Mouse (Mus musculus): ENCODE data around the gene Gm11985. TPM values are rescaled to one million over a fixed set of nuclear protein-coding genes. Genes with fewer than 3 reads are reported as not detected.
A peak's percentile ranks its signal among the peaks of the same experiment; 100 is the strongest.

The Gm11985 gene
- polyA plus RNA-seq (2015; fragmentation: Nextera tagmentation; extraction: Ambion mirVana) = not detected in 2 replicates

DNA sequence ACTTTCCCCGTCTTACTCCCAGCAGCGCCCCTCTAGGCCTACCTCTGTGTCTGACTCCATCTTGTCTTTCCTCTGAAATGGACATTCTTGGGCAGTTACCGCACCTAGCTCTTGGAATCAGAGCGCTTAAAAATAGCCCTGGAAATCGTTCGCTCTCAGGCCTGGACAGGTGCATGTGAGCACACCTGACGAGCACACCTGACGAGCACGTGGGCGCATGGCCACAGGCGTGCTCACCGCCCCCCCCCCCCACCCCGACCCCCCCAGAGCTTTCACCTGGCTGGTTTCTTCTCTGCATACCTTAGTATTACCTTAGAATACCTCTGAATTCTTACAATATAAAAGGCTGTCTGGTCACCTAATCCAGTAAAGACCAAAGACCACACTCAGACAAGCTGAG, at the start of gene Gm11985:
Gene Gm11985 (minus strand): TSS at position 101 of the 400 bp plus-strand sequence.
- no peaks in the 10 kb centered on the region for H3K9me3 ChIP-seq (replicated peaks; ENCODE audit: control insufficient read depth, low read length)
- H3K4me3 ChIP-seq (ENCODE audit: low read length) = no peak within 1 kb of the TSS
- H3K27ac ChIP-seq (ENCODE audit: low read length) = no peak within 1 kb of the TSS
- peaks cover 3% of the 10 kb centered on the region; the same call in 1 of the 2 replicates for H3K4me1 ChIP-seq (ENCODE audit: control insufficient read depth, insufficient read depth, low read length)
- no peaks in the 10 kb centered on the region for H3K27me3 ChIP-seq (ENCODE audit: control insufficient read depth, insufficient read depth, low read length)
- no peak within 1 kb of the TSS for H3K9ac ChIP-seq (ENCODE audit: low read length)
- no peaks in the 10 kb centered on the region for H3K36me3 ChIP-seq (ENCODE audit: control insufficient read depth, insufficient read depth)
- ATAC-seq (replicated peaks; ENCODE audit: extremely low read depth, insufficient read depth, low FRiP score) = no peak
- 82% methylated on average over 13 of the region's 13 CpGs for WGBS
- H3K4me2 ChIP-seq (ENCODE audit: low read depth, low read length) = no peak within 1 kb of the TSS

GRCm38 (mm10) chr11:7237712-7238111, 49.3 kb upstream of the Gm11985 start:
- WGBS = 38% methylated on average over 6 of the region's 6 CpGs

DNA sequence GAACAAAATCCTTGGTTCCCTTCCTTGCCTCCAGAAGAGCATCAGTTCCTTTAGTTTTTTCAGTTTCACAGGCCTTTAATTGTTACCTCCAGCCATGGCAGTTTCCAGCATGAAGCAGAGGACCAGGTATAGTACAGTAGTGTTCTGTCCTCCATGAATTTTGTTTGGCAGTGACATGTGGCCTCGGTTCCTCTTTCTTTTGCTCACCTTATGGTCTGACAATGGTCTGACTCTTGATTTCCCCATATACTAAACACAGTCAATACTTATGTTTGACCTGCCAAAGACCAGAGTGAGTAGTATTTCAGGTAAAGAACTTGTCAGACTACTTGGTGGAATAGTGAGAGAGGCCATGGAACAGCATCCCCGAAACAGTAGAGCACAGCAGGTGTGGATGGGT, 48.4 kb upstream of the Gm11985 start:
- Histone ChIP-seq H3K4me3 (ENCODE audit: low read length) (no peak overlapping the region), H3K4me2 (ENCODE audit: low read depth, low read length) (no peak overlapping the region), H3K36me3 (ENCODE audit: control insufficient read depth, insufficient read depth) (no peaks in the 10 kb centered on the region), H3K27me3 (ENCODE audit: control insufficient read depth, insufficient read depth, low read length) (no peaks in the 10 kb centered on the region), H3K27ac (ENCODE audit: low read length) (no peak overlapping the region), H3K9me3 (replicated peaks; ENCODE audit: control insufficient read depth, low read length) (no peaks in the 10 kb centered on the region), H3K4me1 (ENCODE audit: control insufficient read depth, insufficient read depth, low read length) (0 out of 2 replicates have a peak, but pooled peaks cover 2% of the 10 kb centered on the region), H3K9ac (ENCODE audit: low read length) (no peak overlapping the region)
- 80% methylated on average over 2 of the region's 2 CpGs for WGBS
- ATAC-seq (replicated peaks; ENCODE audit: extremely low read depth, insufficient read depth, low FRiP score) = no peak

More at GRCm38 (mm10) chr11:7237712-7238111, 49.3 kb upstream of the Gm11985 start:
- Histone ChIP-seq H3K4me3 (ENCODE audit: low read length) (no peak overlapping the region), H3K4me1 (ENCODE audit: control insufficient read depth, insufficient read depth, low read length) (0 out of 2 replicates have a peak, but pooled peaks cover 2% of the 10 kb centered on the region), H3K9ac (ENCODE audit: low read length) (no peak overlapping the region), H3K9me3 (replicated peaks; ENCODE audit: control insufficient read depth, low read length) (no peaks in the 10 kb centered on the region), H3K4me2 (ENCODE audit: low read depth, low read length) (no peak overlapping the region), H3K27me3 (ENCODE audit: control insufficient read depth, insufficient read depth, low read length) (no peaks in the 10 kb centered on the region), H3K27ac (ENCODE audit: low read length) (peak overlapping the region; percentile 54), H3K36me3 (ENCODE audit: control insufficient read depth, insufficient read depth) (no peaks in the 10 kb centered on the region)
- peak; percentile 68 for ATAC-seq (replicated peaks; ENCODE audit: extremely low read depth, insufficient read depth, low FRiP score)

GRCm38 (mm10) chr11:7234981-7235609, 46.7 kb upstream of the Gm11985 start:
- Histone ChIP-seq H3K4me2 (ENCODE audit: low read depth, low read length) (no peak overlapping the region), H3K9me3 (replicated peaks; ENCODE audit: control insufficient read depth, low read length) (no peaks in the 10 kb centered on the region), H3K9ac (ENCODE audit: low read length) (no peak overlapping the region), H3K27ac (ENCODE audit: low read length) (no peak overlapping the region), H3K4me1 (ENCODE audit: control insufficient read depth, insufficient read depth, low read length) (0 out of 2 replicates have a peak, but pooled peaks cover 2% of the 10 kb centered on the region), H3K4me3 (ENCODE audit: low read length) (no peak overlapping the region), H3K27me3 (ENCODE audit: control insufficient read depth, insufficient read depth, low read length) (no peaks in the 10 kb centered on the region), H3K36me3 (ENCODE audit: control insufficient read depth, insufficient read depth) (no peaks in the 10 kb centered on the region)
- no peak for ATAC-seq (replicated peaks; ENCODE audit: extremely low read depth, insufficient read depth, low FRiP score)
- 68% methylated on average over 3 of the region's 3 CpGs for WGBS

DNA sequence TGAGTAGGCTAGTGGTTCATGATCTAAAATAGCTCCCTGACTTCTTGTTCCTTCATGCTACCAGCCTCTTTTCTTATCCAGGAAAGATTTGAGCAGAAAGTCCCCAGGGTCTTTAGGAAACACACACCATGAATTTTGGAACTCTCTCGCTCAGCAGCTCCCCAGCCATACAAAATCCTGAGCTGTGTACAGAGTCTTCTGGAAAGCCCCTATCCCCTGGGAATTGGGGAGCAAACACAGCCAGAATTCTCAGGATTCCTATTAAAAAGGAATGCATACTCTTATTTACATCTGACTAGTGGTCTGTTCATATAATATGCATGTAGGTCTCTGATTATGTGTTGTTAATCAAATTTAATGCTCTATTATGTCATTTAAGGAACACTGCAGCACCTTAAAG, 46.1 kb upstream of the Gm11985 start:
- Histone ChIP-seq H3K9ac (ENCODE audit: low read length) (no peak overlapping the region), H3K9me3 (replicated peaks; ENCODE audit: control insufficient read depth, low read length) (no peaks in the 10 kb centered on the region), H3K4me3 (ENCODE audit: low read length) (no peak overlapping the region), H3K27ac (ENCODE audit: low read length) (no peak overlapping the region), H3K4me1 (ENCODE audit: control insufficient read depth, insufficient read depth, low read length) (0 out of 2 replicates have a peak, but pooled peaks cover 2% of the 10 kb centered on the region), H3K27me3 (ENCODE audit: control insufficient read depth, insufficient read depth, low read length) (no peaks in the 10 kb centered on the region), H3K36me3 (ENCODE audit: control insufficient read depth, insufficient read depth) (no peaks in the 10 kb centered on the region), H3K4me2 (ENCODE audit: low read depth, low read length) (no peak overlapping the region)
- no peak for ATAC-seq (replicated peaks; ENCODE audit: extremely low read depth, insufficient read depth, low FRiP score)
- 63% methylated on average over 1 of the region's 1 CpGs for WGBS

- no peaks in the 10 kb centered on the region for H3K36me3 ChIP-seq (ENCODE audit: control insufficient read depth, insufficient read depth)
- no peak overlapping the region for H3K4me3 ChIP-seq (ENCODE audit: low read length)
- no peaks in the 10 kb centered on the region for H3K9me3 ChIP-seq (replicated peaks; ENCODE audit: control insufficient read depth, low read length)
- 51% methylated on average over 2 of the region's 2 CpGs for WGBS
- no peak for ATAC-seq (replicated peaks; ENCODE audit: extremely low read depth, insufficient read depth, low FRiP score)
- H3K27me3 ChIP-seq (ENCODE audit: control insufficient read depth, insufficient read depth, low read length) = no peaks in the 10 kb centered on the region
- H3K27ac ChIP-seq (ENCODE audit: low read length) = no peak overlapping the region
- H3K4me1 ChIP-seq (ENCODE audit: control insufficient read depth, insufficient read depth, low read length) = 0 out of 2 replicates have a peak, but pooled peaks cover 2% of the 10 kb centered on the region
- no peak overlapping the region for H3K9ac ChIP-seq (ENCODE audit: low read length)
- no peak overlapping the region for H3K4me2 ChIP-seq (ENCODE audit: low read depth, low read length)
Observed at GRCm38 (mm10) chr11:7233333-7233732, 45.0 kb upstream of the Gm11985 start.

GRCm38 (mm10) chr11:7231958-7232357, 43.6 kb upstream of the Gm11985 start:
- Histone ChIP-seq H3K4me2 (ENCODE audit: low read depth, low read length) (no peak overlapping the region), H3K27me3 (ENCODE audit: control insufficient read depth, insufficient read depth, low read length) (no peaks in the 10 kb centered on the region), H3K4me1 (ENCODE audit: control insufficient read depth, insufficient read depth, low read length) (no peaks in the 10 kb centered on the region), H3K27ac (ENCODE audit: low read length) (no peak overlapping the region), H3K4me3 (ENCODE audit: low read length) (no peak overlapping the region), H3K36me3 (ENCODE audit: control insufficient read depth, insufficient read depth) (no peaks in the 10 kb centered on the region), H3K9me3 (replicated peaks; ENCODE audit: control insufficient read depth, low read length) (no peaks in the 10 kb centered on the region), H3K9ac (ENCODE audit: low read length) (no peak overlapping the region)
- 80% methylated on average over 4 of the region's 4 CpGs for WGBS
- no peak for ATAC-seq (replicated peaks; ENCODE audit: extremely low read depth, insufficient read depth, low FRiP score)

DNA sequence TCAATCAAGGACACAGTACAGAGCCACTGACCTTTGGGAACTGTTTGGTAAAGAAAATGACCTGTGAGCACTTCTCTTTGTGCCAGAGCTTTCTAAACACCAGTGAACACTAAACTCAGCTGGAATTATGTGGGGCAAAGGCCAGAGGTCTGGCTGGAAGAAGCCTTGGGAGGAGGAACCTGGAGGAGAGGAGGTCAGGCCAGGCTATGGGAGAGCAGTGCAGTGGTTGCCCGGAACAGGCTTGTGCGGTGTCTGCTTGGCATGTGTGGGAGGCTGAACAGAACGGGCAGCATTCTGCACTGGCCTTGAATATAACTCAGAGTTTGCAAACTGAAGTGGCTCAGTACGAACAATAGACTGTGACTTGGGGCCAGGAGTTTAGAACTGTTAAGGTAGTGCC, 41.6 kb upstream of the Gm11985 start:
- Histone ChIP-seq H3K4me3 (ENCODE audit: low read length) (no peak overlapping the region), H3K27ac (ENCODE audit: low read length) (no peak overlapping the region), H3K4me1 (ENCODE audit: control insufficient read depth, insufficient read depth, low read length) (no peaks in the 10 kb centered on the region), H3K9ac (ENCODE audit: low read length) (no peak overlapping the region), H3K4me2 (ENCODE audit: low read depth, low read length) (no peak overlapping the region), H3K27me3 (ENCODE audit: control insufficient read depth, insufficient read depth, low read length) (no peaks in the 10 kb centered on the region), H3K36me3 (ENCODE audit: control insufficient read depth, insufficient read depth) (no peaks in the 10 kb centered on the region), H3K9me3 (replicated peaks; ENCODE audit: control insufficient read depth, low read length) (no peaks in the 10 kb centered on the region)
- no peak for ATAC-seq (replicated peaks; ENCODE audit: extremely low read depth, insufficient read depth, low FRiP score)
- 66% methylated on average over 4 of the region's 4 CpGs for WGBS

DNA sequence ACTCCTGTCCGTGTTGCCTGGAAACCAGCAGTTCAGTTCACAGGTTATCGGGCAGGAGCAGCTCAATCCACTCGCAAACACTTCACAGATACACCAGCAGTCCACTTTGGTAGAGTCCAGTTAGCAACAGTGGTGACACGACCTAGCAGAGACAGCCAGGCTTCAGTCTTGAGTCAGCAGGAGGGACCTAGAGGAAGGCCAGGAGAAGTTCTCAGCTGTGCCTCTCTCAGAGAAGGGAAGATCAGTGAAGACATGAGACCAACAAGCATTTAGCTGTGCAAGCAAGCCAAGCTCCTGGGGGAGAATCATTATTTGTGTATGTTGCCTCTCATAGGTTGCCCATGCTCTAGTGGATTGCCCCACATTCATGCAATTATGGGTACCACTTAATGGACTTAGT, 39.7 kb upstream of the Gm11985 start:
- Histone ChIP-seq H3K4me1 (ENCODE audit: control insufficient read depth, insufficient read depth, low read length) (no peaks in the 10 kb centered on the region), H3K27me3 (ENCODE audit: control insufficient read depth, insufficient read depth, low read length) (no peaks in the 10 kb centered on the region), H3K9ac (ENCODE audit: low read length) (no peak overlapping the region), H3K27ac (ENCODE audit: low read length) (no peak overlapping the region), H3K4me3 (ENCODE audit: low read length) (no peak overlapping the region), H3K9me3 (replicated peaks; ENCODE audit: control insufficient read depth, low read length) (no peaks in the 10 kb centered on the region), H3K4me2 (ENCODE audit: low read depth, low read length) (no peak overlapping the region), H3K36me3 (ENCODE audit: control insufficient read depth, insufficient read depth) (no peaks in the 10 kb centered on the region)
- ATAC-seq (replicated peaks; ENCODE audit: extremely low read depth, insufficient read depth, low FRiP score) = no peak
- 74% methylated on average over 4 of the region's 4 CpGs for WGBS

All from heart, embryonic 16.5 days (tissue).